Mouse (Mus musculus) layer of hippocampus, postnatal 36 days (tissue): ENCODE results near the gene Sh3pxd2a. TPM values are rescaled to one million over a fixed set of nuclear protein-coding genes. Genes with fewer than 3 reads are reported as not detected.
"Not testable (repeated sequence)": the region's sequence is repeated elsewhere in the genome, so short reads cannot be mapped to it uniquely, and the experiment has no call there.

Experiments
- DNase-seq, 2 experiments: peaks; one replicate each; pipeline ENCODE4 v3.0.0; 2022
- total RNA-seq, 2 experiments: library from RNA; stranded (reverse); gene quantifications; 2 replicates each; pipeline ENCODE4 v1.2.3; 2021

Sh3pxd2a gene
- total RNA-seq, 2 experiments from 2014 or later, result 32.8 to 38.8 TPM

- DNase-seq, result no peak
Measured at GRCm38 (mm10) chr19:47405548-47405947, 58.7 kb downstream of the Sh3pxd2a start.

GRCm38 (mm10) chr19:47403391-47404379 is 60.5 kb downstream of the Sh3pxd2a start:
- no peak for DNase-seq

- DNase-seq, result no peak
Measured at GRCm38 (mm10) chr19:47402976-47403375, 61.2 kb downstream of the Sh3pxd2a start.

- no peak for DNase-seq
Measured at GRCm38 (mm10) chr19:47402544-47402943, 61.7 kb downstream of the Sh3pxd2a start.

GRCm38 (mm10) chr19:47399709-47400108 is 64.5 kb downstream of the Sh3pxd2a start:
- no peak for DNase-seq

GRCm38 (mm10) chr19:47399029-47399428 is 65.2 kb downstream of the Sh3pxd2a start:
- DNase-seq, result no peak

GRCm38 (mm10) chr19:47397882-47398671 is 66.1 kb downstream of the Sh3pxd2a start:
- no peak for DNase-seq

GRCm38 (mm10) chr19:47395338-47395737 is 68.9 kb downstream of the Sh3pxd2a start:
- DNase-seq, result no peak

GRCm38 (mm10) chr19:47394781-47395180 is 69.4 kb downstream of the Sh3pxd2a start:
- not testable (repeated sequence) for DNase-seq

- DNase-seq, result no peak
Measured at GRCm38 (mm10) chr19:47390878-47391277, 73.3 kb downstream of the Sh3pxd2a start.

GRCm38 (mm10) chr19:47387887-47388286 is 76.3 kb downstream of the Sh3pxd2a start:
- DNase-seq, result no peak

GRCm38 (mm10) chr19:47387395-47387794 is 76.8 kb downstream of the Sh3pxd2a start:
- DNase-seq, result no peak

- no peak for DNase-seq
Measured at GRCm38 (mm10) chr19:47385971-47386370, 78.2 kb downstream of the Sh3pxd2a start.

- no peak for DNase-seq
Measured at GRCm38 (mm10) chr19:47384639-47385038, 79.6 kb downstream of the Sh3pxd2a start.

GRCm38 (mm10) chr19:47384036-47384435 is 80.2 kb downstream of the Sh3pxd2a start:
- DNase-seq, result no peak

GRCm38 (mm10) chr19:47382268-47382667 is 81.9 kb downstream of the Sh3pxd2a start:
- no peak for DNase-seq

GRCm38 (mm10) chr19:47381011-47381410 is 83.2 kb downstream of the Sh3pxd2a start:
- no peak for DNase-seq

- DNase-seq, result no peak
Measured at GRCm38 (mm10) chr19:47379141-47379540, 85.1 kb downstream of the Sh3pxd2a start.

- no peak for DNase-seq
Measured at GRCm38 (mm10) chr19:47374916-47375573, 89.2 kb downstream of the Sh3pxd2a start.

- peak in 1 of 2 experiments; percentile 21 for DNase-seq
Measured at GRCm38 (mm10) chr19:47374440-47374839, 89.8 kb downstream of the Sh3pxd2a start.

- no peak for DNase-seq
Measured at GRCm38 (mm10) chr19:47372044-47372443, 92.2 kb downstream of the Sh3pxd2a start.

GRCm38 (mm10) chr19:47371521-47371920 is 92.7 kb downstream of the Sh3pxd2a start:
- DNase-seq, result no peak

- no peak for DNase-seq
Measured at GRCm38 (mm10) chr19:47369008-47369407, 95.2 kb downstream of the Sh3pxd2a start.
